Mouse (Mus musculus) hindbrain, embryonic 16.5 days (tissue): Measurements from ENCODE around the gene Mamstr. TPM values are rescaled to one million over a fixed set of nuclear protein-coding genes. Genes with fewer than 3 reads are reported as not detected.

Experiments used
- ATAC-seq: fragments of 200-750 bp; cut with Nextera tagmentation; 2 replicates; pipeline ENCODE4 v1.8.0; 2017; ENCODE audit warnings: moderate TSS enrichment, moderate library complexity
- H3K27ac ChIP-seq: fragments of 300-500 bp; sonication (generic); 2 replicates; pipeline ENCODE4 v1.5.1; 2014; ENCODE audit warnings: low read depth, mild to moderate bottlenecking, control low read depth, low read length, moderate library complexity
- H3K27me3 ChIP-seq: fragments of 300-500 bp; sonication (generic); replicated peaks from 2 replicates; pipeline ENCODE4 v1.6.1; 2014; ENCODE audit warnings: low read length; ENCODE audit not compliant: control insufficient read depth, insufficient read depth
- H3K36me3 ChIP-seq: fragments of 300-500 bp; sonication (generic); 2 replicates; pipeline ENCODE4 v1.6.1; 2014; ENCODE audit warnings: mild to moderate bottlenecking, low read length, moderate library complexity, mixed read lengths; ENCODE audit not compliant: control insufficient read depth, insufficient read depth
- H3K4me1 ChIP-seq: fragments of 300-500 bp; sonication (generic); 2 replicates; pipeline ENCODE4 v1.6.1; 2014; ENCODE audit warnings: low read depth, low read length; ENCODE audit not compliant: control insufficient read depth, insufficient read depth
- H3K4me2 ChIP-seq: fragments of 300-500 bp; sonication (generic); 2 replicates; pipeline ENCODE4 v1.6.1; 2014; ENCODE audit warnings: mild to moderate bottlenecking, low read length, control low read depth, moderate library complexity
- H3K4me3 ChIP-seq: fragments of 300-500 bp; sonication (generic); 2 replicates; pipeline ENCODE4 v1.5.1; 2014; ENCODE audit warnings: mild to moderate bottlenecking, low read length, control low read depth, moderate library complexity
- H3K9ac ChIP-seq: fragments of 300-500 bp; sonication (generic); 2 replicates; pipeline ENCODE4 v1.6.1; 2014; ENCODE audit warnings: low read depth, mild to moderate bottlenecking, control low read depth, low read length, moderate library complexity
- H3K9me3 ChIP-seq: fragments of 300-500 bp; sonication (generic); 2 replicates; pipeline ENCODE4 v1.6.1; 2014; ENCODE audit warnings: mild to moderate bottlenecking, low read length, moderate library complexity; ENCODE audit not compliant: control insufficient read depth
- WGBS: fragments of 180-500 bp; shearing (Covaris S2); extraction: QIAGEN DNeasy Blood & Tissue Kit; methylation state at CpG from one replicate; pipeline ENCODE4 v1.1.7; 2014; 5-methylcytosine and 5-hydroxymethylcytosine counted together
- polyA plus RNA-seq: library from polyadenylated mRNA; unstranded; fragments of >200 nt; fragmentation: Nextera tagmentation; extraction: Ambion mirVana; gene quantifications from 2 replicates; pipeline ENCODE4 v1.2.1, GENCODE M21; 2015

Gene Mamstr
- polyA plus RNA-seq, 1 experiment from 2014 or later = 2.9 TPM

- H3K4me1 ChIP-seq = no peaks in the 10 kb centered on the region
- no peak overlapping the region for H3K4me3 ChIP-seq
- 79% methylated on average over 2 of the region's 2 CpGs for WGBS
- no peak for ATAC-seq
- no peak overlapping the region for H3K27ac ChIP-seq
- no peaks in the 10 kb centered on the region for H3K36me3 ChIP-seq
- H3K9me3 ChIP-seq = no peaks in the 10 kb centered on the region
- no peaks in the 10 kb centered on the region for H3K27me3 ChIP-seq
- H3K4me2 ChIP-seq = no peak overlapping the region
- H3K9ac ChIP-seq = no peak overlapping the region
Measured at GRCm38 (mm10) chr7:45692364-45692763, 52.6 kb downstream of the Mamstr start.

GRCm38 (mm10) chr7:45693921-45694591, 54.3 kb downstream of the Mamstr start, which contains the start of gene Sec1:
TSS of gene Sec1 (minus strand) at chr7:45694402.
- Histone ChIP-seq H3K27me3 (0 out of 2 replicates have a peak, but pooled peaks cover 2% of the 10 kb centered on the region), H3K4me3 (no peak within 1 kb of the TSS), H3K27ac (no peak within 1 kb of the TSS), H3K9ac (no peak within 1 kb of the TSS), H3K4me2 (no peak within 1 kb of the TSS), H3K9me3 (no peaks in the 10 kb centered on the region), H3K4me1 (no peaks in the 10 kb centered on the region), H3K36me3 (no peaks in the 10 kb centered on the region)
- 86% methylated on average over 50 of the region's 50 CpGs for WGBS
- ATAC-seq = no peak

- H3K36me3 ChIP-seq = no peaks in the 10 kb centered on the region
- no peak overlapping the region for H3K4me2 ChIP-seq
- H3K27me3 ChIP-seq = 0 out of 2 replicates have a peak, but pooled peaks cover 2% of the 10 kb centered on the region
- H3K9ac ChIP-seq = no peak overlapping the region
- H3K4me1 ChIP-seq = peaks cover 2% of the 10 kb centered on the region; the same call in 1 of the 2 replicates
- H3K9me3 ChIP-seq = no peaks in the 10 kb centered on the region
- H3K27ac ChIP-seq = no peak overlapping the region
- no peak for ATAC-seq
- no peak overlapping the region for H3K4me3 ChIP-seq
- WGBS = 8% methylated on average over 6 of the region's 6 CpGs
Measured at GRCm38 (mm10) chr7:45695098-45695497, 55.3 kb downstream of the Mamstr start.

Other genes with a start within 250 kb of the Mamstr start
- gene Snrnp70, start 244.2 kb upstream of the Mamstr start, polyA plus RNA-seq = 144 and 161 TPM in 2 replicates
- gene Kcna7, start 234.3 kb upstream of the Mamstr start, polyA plus RNA-seq = 0.06 TPM in 1 of 2 replicates, not detected in the other
- 0.15 and 0.27 TPM in 2 replicates for gene Ntf5, start 226.3 kb upstream of the Mamstr start, polyA plus RNA-seq
- 2.0 and 2.3 TPM in 2 replicates for gene Lhb, start 219.2 kb upstream of the Mamstr start, polyA plus RNA-seq
- gene Gys1, start 205.1 kb upstream of the Mamstr start, polyA plus RNA-seq = 25.5 and 28.7 TPM in 2 replicates
- gene Ruvbl2, start 201.9 kb upstream of the Mamstr start, polyA plus RNA-seq = 94.3 and 108 TPM in 2 replicates
- gene Ftl1, start 180.1 kb upstream of the Mamstr start, polyA plus RNA-seq = 5,303 and 5,527 TPM in 2 replicates
- 226 and 242 TPM in 2 replicates for gene Bax, start 173.1 kb upstream of the Mamstr start, polyA plus RNA-seq
- 0.20 and 0.30 TPM in 2 replicates for gene Tulp2, start 158.1 kb upstream of the Mamstr start, polyA plus RNA-seq
- not detected in 2 replicates for gene Gm45808, start 153.2 kb upstream of the Mamstr start, polyA plus RNA-seq
- 4.0 and 4.3 TPM in 2 replicates for gene Dhdh, start 151.2 kb upstream of the Mamstr start, polyA plus RNA-seq
- 141 and 151 TPM in 2 replicates for gene Nucb1, start 129.6 kb upstream of the Mamstr start, polyA plus RNA-seq
- 17.5 and 18.2 TPM in 2 replicates for gene Ppp1r15a, start 113.7 kb upstream of the Mamstr start, polyA plus RNA-seq
- gene Plekha4, start 113.6 kb upstream of the Mamstr start, polyA plus RNA-seq = 2.2 and 3.1 TPM in 2 replicates
- 0.43 and 0.80 TPM in 2 replicates for gene Hsd17b14, start 85.1 kb upstream of the Mamstr start, polyA plus RNA-seq
- 22.7 and 27.0 TPM in 2 replicates for gene Bcat2, start 69.8 kb upstream of the Mamstr start, polyA plus RNA-seq
- not detected in 2 replicates for gene Fgf21, start 24.5 kb upstream of the Mamstr start, polyA plus RNA-seq
- not detected in 2 replicates for gene Fut1, start 22.7 kb upstream of the Mamstr start, polyA plus RNA-seq
- gene Izumo1, start 18.2 kb upstream of the Mamstr start, polyA plus RNA-seq = not detected in 2 replicates
- gene Rasip1, start 12.5 kb upstream of the Mamstr start, polyA plus RNA-seq = 16.7 and 17.5 TPM in 2 replicates
- gene Fut2, start 26.4 kb downstream of the Mamstr start, polyA plus RNA-seq = 0.09 and 0.19 TPM in 2 replicates
- 0.84 and 0.94 TPM in 2 replicates for gene Ntn5, start 44.0 kb downstream of the Mamstr start, polyA plus RNA-seq
- 0.43 and 0.45 TPM in 2 replicates for gene Sec1, start 54.4 kb downstream of the Mamstr start, polyA plus RNA-seq
- 63.8 and 68.2 TPM in 2 replicates for gene Car11, start 59.9 kb downstream of the Mamstr start, polyA plus RNA-seq
- gene Dbp, start 65.1 kb downstream of the Mamstr start, polyA plus RNA-seq = 3.2 and 3.3 TPM in 2 replicates
- 508 and 537 TPM in 2 replicates for gene Rpl18, start 75.5 kb downstream of the Mamstr start, polyA plus RNA-seq
- 23.9 and 28.3 TPM in 2 replicates for gene Sphk2, start 78.0 kb downstream of the Mamstr start, polyA plus RNA-seq
- 0.37 and 0.44 TPM in 2 replicates for gene Fam83e, start 81.2 kb downstream of the Mamstr start, polyA plus RNA-seq
- not detected in 2 replicates for gene Spaca4, start 85.8 kb downstream of the Mamstr start, polyA plus RNA-seq
- 17.2 and 21.3 TPM in 2 replicates for gene Lmtk3, start 143.8 kb downstream of the Mamstr start, polyA plus RNA-seq
- 5.1 and 6.6 TPM in 2 replicates for gene Sult2b1, start 144.7 kb downstream of the Mamstr start, polyA plus RNA-seq
- gene Cyth2, start 174.6 kb downstream of the Mamstr start, polyA plus RNA-seq = 243 TPM in 2 replicates
- 1.2 TPM in 2 replicates for gene Kcnj14, start 184.8 kb downstream of the Mamstr start, polyA plus RNA-seq
- 44.0 and 46.7 TPM in 2 replicates for gene Grwd1, start 191.0 kb downstream of the Mamstr start, polyA plus RNA-seq
- gene Kdelr1, start 232.8 kb downstream of the Mamstr start, polyA plus RNA-seq = 54.5 and 55.7 TPM in 2 replicates
- gene Grin2d, start 238.4 kb downstream of the Mamstr start, polyA plus RNA-seq = 3.3 and 3.4 TPM in 2 replicates